Mouse (Mus musculus): ENCODE data around the gene 4930503B20Rik.

The 4930503B20Rik gene

GRCm38 (mm10) chr3:146651217-146651616, at the start of gene 4930503B20Rik:
4930503B20Rik (minus strand) TSS chr3:146651317.
- no peak for DNase-seq

GRCm38 (mm10) chr3:146700051-146700450, 48.9 kb upstream of the 4930503B20Rik start:
- DNase-seq: no peak

GRCm38 (mm10) chr3:146698982-146699381, 47.9 kb upstream of the 4930503B20Rik start:
- no peak for DNase-seq

GRCm38 (mm10) chr3:146692547-146692946, 41.4 kb upstream of the 4930503B20Rik start:
- DNase-seq: no peak

GRCm38 (mm10) chr3:146687121-146687725, 36.1 kb upstream of the 4930503B20Rik start:
- DNase-seq: no peak

GRCm38 (mm10) chr3:146686428-146686827, 35.3 kb upstream of the 4930503B20Rik start:
- DNase-seq: no peak

- DNase-seq: peak; percentile 34
Observed at GRCm38 (mm10) chr3:146684811-146685675, 33.9 kb upstream of the 4930503B20Rik start, which contains the start of gene Samd13. Samd13 (minus strand) TSS chr3:146685592.

- DNase-seq: no peak
Observed at GRCm38 (mm10) chr3:146683095-146683494, 32.0 kb upstream of the 4930503B20Rik start.

GRCm38 (mm10) chr3:146682140-146682651, 31.1 kb upstream of the 4930503B20Rik start:
- peak; percentile 54 for DNase-seq

GRCm38 (mm10) chr3:146681696-146682095, 30.6 kb upstream of the 4930503B20Rik start:
- no peak for DNase-seq

- no peak for DNase-seq
Observed at GRCm38 (mm10) chr3:146680625-146681024, 29.5 kb upstream of the 4930503B20Rik start.

- no peak for DNase-seq
Observed at GRCm38 (mm10) chr3:146679646-146680045, 28.5 kb upstream of the 4930503B20Rik start.

GRCm38 (mm10) chr3:146676193-146676592, 25.1 kb upstream of the 4930503B20Rik start:
- DNase-seq: no peak

GRCm38 (mm10) chr3:146675101-146675500, 24.0 kb upstream of the 4930503B20Rik start:
- DNase-seq: no peak

- DNase-seq: no peak
Observed at GRCm38 (mm10) chr3:146671121-146671520, 20.0 kb upstream of the 4930503B20Rik start.

GRCm38 (mm10) chr3:146661907-146662306, 10.8 kb upstream of the 4930503B20Rik start:
- DNase-seq: no peak

- DNase-seq: no peak
Observed at GRCm38 (mm10) chr3:146661001-146661400, 9.9 kb upstream of the 4930503B20Rik start.

GRCm38 (mm10) chr3:146659321-146659720, 8.2 kb upstream of the 4930503B20Rik start:
- DNase-seq: no peak

- DNase-seq: no peak
Observed at GRCm38 (mm10) chr3:146658061-146658639, 7.0 kb upstream of the 4930503B20Rik start.

GRCm38 (mm10) chr3:146657433-146657832, 6.3 kb upstream of the 4930503B20Rik start:
- DNase-seq: peak; percentile 9

GRCm38 (mm10) chr3:146655111-146655577, 4.0 kb upstream of the 4930503B20Rik start:
- no peak for DNase-seq

- no peak for DNase-seq
Observed at GRCm38 (mm10) chr3:146653692-146654091, 2.6 kb upstream of the 4930503B20Rik start.

- no peak for DNase-seq
Observed at GRCm38 (mm10) chr3:146652431-146652830, 1.3 kb upstream of the 4930503B20Rik start.
